Mouse (Mus musculus) testis, adult 2 months (tissue): ENCODE data around the gene Slc26a8. TPM values are rescaled to one million over a fixed set of nuclear protein-coding genes. Genes with fewer than 3 reads are reported as not detected.

Source experiments
- H3K27ac ChIP-seq: fragments of 200-500 bp; 2 replicates; pipeline ENCODE4 v1.5.1; 2012; ENCODE audit warnings: low read depth, low read length; ENCODE audit not compliant: control insufficient read depth, insufficient read depth
- H3K27me3 ChIP-seq: fragments of 200-500 bp; 2 replicates; pipeline ENCODE4 v1.6.1; 2012; ENCODE audit warnings: mild to moderate bottlenecking, low read length, moderate library complexity; ENCODE audit not compliant: control insufficient read depth, insufficient read depth
- H3K36me3 ChIP-seq: fragments of 200-500 bp; 2 replicates; pipeline ENCODE4 v1.6.1; 2012; ENCODE audit warnings: mild to moderate bottlenecking, low read length; ENCODE audit not compliant: control insufficient read depth, insufficient read depth
- H3K4me1 ChIP-seq: fragments of 200-500 bp; 2 replicates; pipeline ENCODE4 v1.6.1; 2012; ENCODE audit warnings: low read length; ENCODE audit not compliant: control insufficient read depth, insufficient read depth
- H3K4me3 ChIP-seq: fragments of 200-500 bp; 2 replicates; pipeline ENCODE4 v1.5.1; 2012; ENCODE audit warnings: low read depth, mild to moderate bottlenecking, low read length, moderate library complexity, mixed read lengths; ENCODE audit not compliant: control insufficient read depth
- CTCF ChIP-seq: fragments of 200-500 bp; IDR thresholded peaks from 2 replicates; pipeline ENCODE4 v1.5.1; 2012; ENCODE audit warnings: low read depth, mild to moderate bottlenecking, inconsistent platforms, low read length, moderate library complexity; ENCODE audit not compliant: control insufficient read depth, insufficient read depth, insufficient replicate concordance
- POLR2A ChIP-seq: fragments of 200-500 bp; IDR thresholded peaks from 2 replicates; pipeline ENCODE4 v1.6.1; 2012; ENCODE audit warnings: low read depth, mild to moderate bottlenecking, inconsistent platforms, low read length, moderate library complexity; ENCODE audit not compliant: control insufficient read depth
- polyA plus RNA-seq: library from polyadenylated mRNA; depleted of rRNA; stranded (reverse); fragments of >200 nt; gene quantifications from 2 replicates; pipeline ENCODE4 v1.2.3, GENCODE M21; 2012

Gene Slc26a8
- polyA plus RNA-seq, 1 experiment, result 188 TPM

- Histone ChIP-seq H3K4me3 (no peak overlapping the region), H3K27ac (no peak overlapping the region), H3K27me3 (no peaks in the 10 kb centered on the region), H3K36me3 (no peaks in the 10 kb centered on the region), H3K4me1 (no peaks in the 10 kb centered on the region)
- TF ChIP-seq POLR2A (no peak), CTCF (no peak)
Measured at GRCm38 (mm10) chr17:28707816-28708215, 17.8 kb upstream of the Slc26a8 start.

GRCm38 (mm10) chr17:28707136-28707627 lies 17.1 kb upstream of the Slc26a8 start:
- H3K27ac ChIP-seq, result no peak overlapping the region
- H3K36me3 ChIP-seq, result no peaks in the 10 kb centered on the region
- H3K4me1 ChIP-seq, result no peaks in the 10 kb centered on the region
- H3K4me3 ChIP-seq, result no peak overlapping the region
- TF ChIP-seq CTCF (no peak), POLR2A (no peak)
- H3K27me3 ChIP-seq, result no peaks in the 10 kb centered on the region

- Histone ChIP-seq H3K27me3 (no peaks in the 10 kb centered on the region), H3K36me3 (no peaks in the 10 kb centered on the region), H3K27ac (no peak overlapping the region), H3K4me1 (no peaks in the 10 kb centered on the region), H3K4me3 (no peak overlapping the region)
- TF ChIP-seq POLR2A (no peak), CTCF (no peak)
Measured at GRCm38 (mm10) chr17:28706697-28707096, 16.7 kb upstream of the Slc26a8 start.

DNA sequence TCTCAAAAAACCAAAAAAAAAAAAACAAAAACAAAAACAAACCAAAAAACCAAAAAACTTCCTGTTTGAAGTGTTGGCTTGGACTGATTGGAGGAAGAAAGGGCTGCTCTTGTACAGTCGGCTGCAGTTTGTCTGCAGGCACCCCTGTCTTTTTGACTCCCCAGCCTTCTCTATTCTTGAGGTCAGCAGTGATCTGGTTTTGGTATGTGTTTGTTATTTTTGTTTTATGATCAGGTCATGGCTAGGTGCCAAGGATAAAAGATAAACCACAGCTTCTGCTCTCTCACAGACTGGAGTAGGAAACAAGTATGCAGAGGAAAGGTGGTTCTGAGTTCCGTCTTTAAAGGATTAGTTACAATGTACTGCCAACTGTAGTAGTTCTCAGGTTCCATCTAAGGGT lies 12.6 kb upstream of the Slc26a8 start:
- TF ChIP-seq CTCF (no peak), POLR2A (no peak)
- H3K36me3 ChIP-seq, result no peaks in the 10 kb centered on the region
- peaks cover 2% of the 10 kb centered on the region for H3K4me1 ChIP-seq
- peak overlapping the region; percentile 24; the same call in 1 of the 2 replicates for H3K4me3 ChIP-seq
- no peak overlapping the region for H3K27ac ChIP-seq
- H3K27me3 ChIP-seq, result no peaks in the 10 kb centered on the region

DNA sequence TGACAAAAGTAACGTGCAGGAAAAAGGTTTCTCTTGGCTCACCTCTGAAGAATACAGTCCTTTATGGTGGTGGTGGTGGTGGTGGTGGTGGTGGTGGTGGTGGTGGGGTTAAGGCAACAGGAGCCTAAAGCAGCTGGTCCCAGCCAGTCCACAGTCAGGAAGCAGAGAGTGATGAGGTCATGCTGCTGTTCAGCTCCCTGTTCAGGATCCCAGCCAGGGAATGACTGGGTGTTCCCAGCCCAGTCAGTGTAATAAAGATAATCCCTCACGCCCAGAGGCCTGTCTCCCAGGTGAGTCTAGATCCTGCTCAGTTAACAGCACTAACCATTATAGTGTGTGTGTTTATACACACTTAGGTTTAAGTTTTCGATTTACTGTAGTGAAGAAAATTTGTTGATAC lies 11.7 kb upstream of the Slc26a8 start:
- peaks cover 7% of the 10 kb centered on the region for H3K4me1 ChIP-seq
- no peak overlapping the region for H3K4me3 ChIP-seq
- no peaks in the 10 kb centered on the region for H3K27me3 ChIP-seq
- no peak overlapping the region for H3K27ac ChIP-seq
- H3K36me3 ChIP-seq, result no peaks in the 10 kb centered on the region
- TF ChIP-seq POLR2A (no peak), CTCF (no peak)

DNA sequence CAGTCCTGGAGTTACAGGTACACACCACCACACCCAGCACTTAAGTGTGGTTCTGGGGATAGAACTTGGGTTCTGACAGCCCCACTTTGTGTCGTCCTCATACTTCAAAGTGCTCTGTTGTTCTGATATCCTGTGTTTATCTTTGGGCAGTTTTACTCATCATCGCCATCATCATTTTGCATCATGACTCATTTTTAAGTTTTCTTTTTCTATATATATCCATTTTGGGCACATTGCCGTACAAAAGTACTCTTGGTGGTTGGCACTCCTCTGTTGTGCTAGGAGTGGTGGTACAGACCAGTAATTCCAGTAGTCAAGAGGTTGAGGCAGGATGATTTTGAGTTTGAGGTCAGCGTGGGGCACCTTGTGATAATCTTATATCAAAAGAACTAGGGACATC lies 11.1 kb upstream of the Slc26a8 start:
- TF ChIP-seq POLR2A, result no peak
- no peak for TF ChIP-seq CTCF
- no peaks in the 10 kb centered on the region for H3K36me3 ChIP-seq

DNA sequence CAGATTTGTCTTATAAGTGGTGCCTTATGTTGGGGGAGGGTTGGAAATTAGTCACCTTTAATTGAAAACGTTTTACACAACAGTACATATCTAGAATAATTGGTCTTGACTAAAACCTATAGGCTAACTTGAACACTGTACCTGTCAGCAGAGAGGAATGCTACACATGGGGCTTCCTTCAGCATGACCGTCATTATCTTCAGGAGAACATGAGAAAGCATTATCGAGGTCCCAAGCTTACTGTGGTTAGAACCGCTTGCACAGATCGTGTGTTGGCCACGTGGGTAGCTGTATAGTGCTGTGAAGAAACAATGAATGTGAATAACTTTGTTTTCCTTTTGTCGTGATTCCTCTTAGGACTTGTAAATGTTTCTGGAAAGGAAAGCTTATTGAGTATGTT lies 9.8 kb upstream of the Slc26a8 start:
- H3K27ac ChIP-seq, result no peak overlapping the region
- H3K36me3 ChIP-seq, result no peaks in the 10 kb centered on the region
- H3K4me3 ChIP-seq, result no peak overlapping the region
- TF ChIP-seq POLR2A (no peak), CTCF (no peak)
- no peaks in the 10 kb centered on the region for H3K27me3 ChIP-seq
- H3K4me1 ChIP-seq, result peaks cover 7% of the 10 kb centered on the region

More for the DNA sequence above, 11.1 kb upstream of the Slc26a8 start:
- H3K4me3 ChIP-seq, result no peak overlapping the region
- H3K27me3 ChIP-seq, result no peaks in the 10 kb centered on the region
- peaks cover 7% of the 10 kb centered on the region for H3K4me1 ChIP-seq
- H3K27ac ChIP-seq, result no peak overlapping the region

DNA sequence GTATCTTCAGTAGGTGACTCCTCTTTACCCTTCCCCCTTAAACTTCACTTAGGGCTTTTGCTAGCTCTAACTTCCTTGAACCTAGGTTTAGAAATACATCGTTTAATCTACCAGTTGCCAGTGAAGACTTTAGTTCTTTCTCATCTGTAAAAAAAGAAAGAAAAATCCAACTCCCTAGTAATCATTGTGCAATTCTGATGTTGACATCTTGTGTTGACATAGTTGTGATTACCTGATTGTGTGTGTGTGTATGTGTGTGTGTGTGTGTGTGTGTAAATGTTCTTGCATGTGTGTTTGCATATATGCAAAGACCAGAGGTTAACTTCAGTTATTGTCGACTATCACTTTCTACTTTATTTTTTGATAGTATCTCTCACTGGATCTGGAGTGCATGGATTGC lies 8.6 kb upstream of the Slc26a8 start:
- Histone ChIP-seq H3K36me3 (no peaks in the 10 kb centered on the region), H3K27ac (no peak overlapping the region), H3K27me3 (no peaks in the 10 kb centered on the region), H3K4me3 (no peak overlapping the region), H3K4me1 (peaks cover 7% of the 10 kb centered on the region)
- TF ChIP-seq CTCF (no peak), POLR2A (no peak)
